Comparison of ENCODE assay signal across 22 mouse cellular contexts in the genomic region with DNA sequence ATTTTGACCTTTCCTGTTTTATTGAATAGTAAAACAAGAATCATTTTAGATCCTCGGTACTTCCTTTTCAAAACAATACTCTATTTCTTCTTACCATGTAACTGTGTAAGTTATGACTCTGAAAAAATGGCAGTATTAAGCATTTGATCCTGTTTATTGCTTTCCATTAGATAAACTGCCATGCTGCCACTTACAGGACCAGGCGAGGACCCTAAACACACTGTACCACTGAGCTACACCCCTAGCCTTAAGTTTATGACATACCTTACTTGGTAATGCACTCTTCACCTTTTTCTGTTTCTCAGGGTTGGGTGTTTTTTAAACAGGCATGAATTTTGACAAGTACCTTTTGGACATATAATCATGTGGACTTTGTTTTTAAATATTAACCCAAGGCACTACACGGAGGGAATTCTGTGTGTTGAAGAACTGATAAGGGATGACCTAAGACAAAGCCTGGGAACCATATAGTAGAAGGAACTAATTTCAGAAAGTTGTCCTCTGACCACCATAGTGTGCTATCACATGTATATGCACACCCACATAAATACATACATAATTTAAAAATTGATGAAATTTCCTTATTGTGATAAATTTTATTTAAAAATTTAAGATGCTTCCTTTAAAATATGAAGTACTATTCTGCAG. TPM values are rescaled to one million over a fixed set of nuclear protein-coding genes. Genes with fewer than 3 reads are reported as not detected.
"Had no signal": no experiment of that assay in that cellular context is flagged by ENCODE, and none has a peak within 500 bp of the region (broad histone marks: within the 10 kb centered on the region; RNA-seq: fewer than 3 reads in every experiment).

No protein-coding gene starts in this region.

- H3K4me3 ChIP-seq: midbrain, embryonic 10.5 days; midbrain, embryonic 13.5 days; myocyte; neural tube, embryonic 13.5 days; neural tube, embryonic 15.5 days; stomach, embryonic 15.5 days had no signal

- H3K4me1 ChIP-seq: midbrain, embryonic 10.5 days; midbrain, embryonic 13.5 days; neural tube, embryonic 13.5 days; neural tube, embryonic 15.5 days; stomach, embryonic 15.5 days had no signal

- H3K4me2 ChIP-seq: lung, embryonic 14.5 days; midbrain, embryonic 13.5 days; neural tube, embryonic 13.5 days; neural tube, embryonic 15.5 days; stomach, embryonic 15.5 days had no signal

- H3K9ac ChIP-seq: liver, embryonic 14.5 days; lung, embryonic 14.5 days; midbrain, embryonic 13.5 days; neural tube, embryonic 13.5 days; neural tube, embryonic 15.5 days; stomach, embryonic 15.5 days had no signal

- H3K36me3 ChIP-seq: midbrain, embryonic 13.5 days; neural tube, embryonic 15.5 days; stomach, embryonic 15.5 days had no signal

- DNase-seq: lung, adult 18-20 months; lung, embryonic 14.5 days; lung, postnatal 10 days; lung, postnatal 4 days; retina, postnatal 1 day; right cerebral cortex, adult 18-20 months; right cerebral cortex, postnatal 25 days; right cerebral cortex, postnatal 4 days; thymus, adult 2 months; thymus, postnatal 36 days had no signal

- ATAC-seq: midbrain, embryonic 13.5 days; midbrain, embryonic 16.5 days had no signal

- H3K27ac ChIP-seq: liver, embryonic 14.5 days; midbrain, embryonic 10.5 days; midbrain, embryonic 13.5 days; neural tube, embryonic 13.5 days; neural tube, embryonic 15.5 days; stomach, embryonic 15.5 days; stomach, postnatal 0 days had no signal

- H3K9me3 ChIP-seq: midbrain, embryonic 10.5 days; midbrain, embryonic 13.5 days; neural tube, embryonic 13.5 days; neural tube, embryonic 15.5 days; stomach, embryonic 15.5 days had no signal

- H3K27me3 ChIP-seq: midbrain, embryonic 13.5 days; neural tube, embryonic 13.5 days; neural tube, embryonic 15.5 days; stomach, embryonic 15.5 days had no signal

RNA-seq across cellular contexts. Expression of gene Tsga13, which starts 50.2 kb away (rescaled TPM):
- polyA plus RNA-seq: liver, embryonic 16.5 days; myocyte; neural tube, embryonic 11.5 days; neural tube, embryonic 13.5 days; thymus, adult 2 months; urinary bladder, adult 2 months had no signal
